Mouse (Mus musculus) heart, postnatal 0 days (tissue): ENCODE measurements around the gene Nemp2.

ENCODE experiments used
- CTCF ChIP-seq: IDR thresholded peaks from 2 replicates; pipeline ENCODE4 v1.5.1; 2016; ENCODE audit warnings: antibody characterized with exemption, control low read depth, low read depth
- EP300 ChIP-seq: IDR thresholded peaks from 2 replicates; pipeline ENCODE4 v1.6.1; 2016; ENCODE audit warnings: antibody characterized with exemption, low read depth

- no peak for TF ChIP-seq CTCF
- no peak for TF ChIP-seq EP300
Measured at GRCm38 (mm10) chr1:52634251-52634650, 3.7 kb downstream of the Nemp2 start.
